Mouse (Mus musculus) liver, embryonic 11.5 days (tissue): ENCODE measurements around the gene Commd4. TPM values are rescaled to one million over a fixed set of nuclear protein-coding genes. Genes with fewer than 3 reads are reported as not detected.

ENCODE experiments used
- polyA plus RNA-seq: library from polyadenylated mRNA; unstranded; fragments of >200 nt; fragmentation: Nextera tagmentation; extraction: Ambion mirVana; gene quantifications from 2 replicates; pipeline ENCODE4 v1.2.1, GENCODE M21; 2014

Gene Commd4
- polyA plus RNA-seq, 1 experiment from 2014 or later = 96.7 TPM

Other genes with a start within 250 kb of the Commd4 start
- 3.8 and 3.9 TPM in 2 replicates for gene Snx33, start 230.0 kb downstream of the Commd4 start, polyA plus RNA-seq
- gene Imp3, start 220.9 kb downstream of the Commd4 start, polyA plus RNA-seq = 105 and 110 TPM in 2 replicates
- 21.7 and 22.6 TPM in 2 replicates for gene Snupn, start 207.5 kb downstream of the Commd4 start, polyA plus RNA-seq
- 14.0 and 14.8 TPM in 2 replicates for gene Ptpn9, start 163.4 kb downstream of the Commd4 start, polyA plus RNA-seq
- 37.1 and 37.8 TPM in 2 replicates for gene Sin3a, start 86.3 kb downstream of the Commd4 start, polyA plus RNA-seq
- 45.0 and 47.7 TPM in 2 replicates for gene Man2c1, start 27.6 kb downstream of the Commd4 start, polyA plus RNA-seq
- gene Neil1, start 10.0 kb downstream of the Commd4 start, polyA plus RNA-seq = 4.1 and 4.5 TPM in 2 replicates
- not detected in 2 replicates for gene Trcg1, start 78.2 kb upstream of the Commd4 start, polyA plus RNA-seq
- 27.0 and 29.5 TPM in 2 replicates for gene 1700017B05Rik, start 104.3 kb upstream of the Commd4 start, polyA plus RNA-seq